Mouse (Mus musculus) brain, embryonic 14.5 days (tissue): ENCODE measurements at regions not wholly inside any gene's neighbourhood (a gene's known extent, or its start where the extent isn't known, plus 50 kb on each side); places are given as distances from the start of the nearest gene placed in this dataset.

Experiments used
- CTCF ChIP-seq: fragments of 200-500 bp; IDR thresholded peaks from 2 replicates; pipeline ENCODE4 v1.5.1; 2012; ENCODE audit warnings: inconsistent platforms, mild to moderate bottlenecking, moderate library complexity, borderline replicate concordance; ENCODE audit not compliant: insufficient read depth, insufficient read length; ENCODE audit errors: extremely low read depth
- POLR2A ChIP-seq: fragments of 200-500 bp; IDR thresholded peaks from 2 replicates; pipeline ENCODE4 v1.6.1; 2012; ENCODE audit warnings: mild to moderate bottlenecking, inconsistent platforms, borderline replicate concordance; ENCODE audit not compliant: poor library complexity, insufficient read depth, insufficient read length, severe bottlenecking; ENCODE audit errors: extremely low read depth

- TF ChIP-seq CTCF: no peak
- no peak for TF ChIP-seq POLR2A
Measured at GRCm38 (mm10) chr2:133182920-133183319, 237.2 kb upstream of the Fermt1 start.
